Mouse (Mus musculus): ENCODE results near the gene Igsf21.

DNA sequence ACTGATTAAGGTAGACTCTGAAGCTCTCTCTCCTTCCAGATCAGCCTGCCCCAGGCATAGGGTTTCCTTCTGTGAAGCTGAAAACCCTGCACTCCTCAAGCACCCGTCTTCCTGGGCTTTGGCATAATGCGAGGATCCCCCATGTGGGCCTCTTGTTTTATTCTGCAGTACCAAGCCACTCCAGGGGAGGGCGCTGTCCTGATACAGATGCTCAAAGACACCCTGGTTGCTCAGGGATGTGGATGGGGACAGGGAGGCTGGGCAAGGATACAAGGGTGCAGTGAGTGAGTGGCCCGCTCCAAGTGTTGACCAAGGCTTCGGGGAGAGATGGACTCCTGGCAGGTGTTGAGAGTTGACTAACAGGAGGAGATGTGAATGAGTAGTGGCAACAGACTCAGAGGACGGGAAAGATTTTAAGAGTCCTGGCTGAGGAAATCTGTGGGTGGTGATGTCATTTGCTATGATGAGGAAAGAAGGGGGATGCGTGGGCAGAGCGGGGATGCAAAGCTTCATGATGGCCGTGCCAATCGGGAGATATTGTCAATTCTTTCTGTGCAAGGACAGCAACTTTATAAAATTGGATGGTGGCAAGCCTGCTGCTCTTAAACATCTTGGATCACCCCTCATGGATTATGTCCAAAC is 102.6 kb downstream of the Igsf21 start:
- TF ChIP-seq EP300 (IDR thresholded peaks at IDR 0.05; ENCODE audit: low read depth) (no peak), CTCF (IDR thresholded peaks at IDR 0.05; ENCODE audit: low read depth) (peak; percentile 33; the same call in 1 of the 2 replicates)
